Mouse (Mus musculus) G1E (cell line): ENCODE measurements at regions not wholly inside any gene's neighbourhood (a gene's known extent, or its start where the extent isn't known, plus 50 kb on each side); places are given as distances from the start of the nearest gene placed in this dataset.

Experiments used
- CTCF ChIP-seq: IDR thresholded peaks from 2 replicates; pipeline ENCODE4 v1.5.1; 2012; ENCODE audit warnings: low read depth, low read length, inconsistent platforms, mixed read lengths
- GATA1 ChIP-seq: IDR thresholded peaks from 2 replicates; pipeline ENCODE4 v1.6.1; 2012; ENCODE audit warnings: borderline replicate concordance, low read length, inconsistent platforms, mixed read lengths
- GATA2 ChIP-seq: IDR thresholded peaks from 2 replicates; pipeline ENCODE4 v1.6.1; 2012; ENCODE audit warnings: low read depth, low read length, inconsistent platforms, borderline replicate concordance

DNA sequence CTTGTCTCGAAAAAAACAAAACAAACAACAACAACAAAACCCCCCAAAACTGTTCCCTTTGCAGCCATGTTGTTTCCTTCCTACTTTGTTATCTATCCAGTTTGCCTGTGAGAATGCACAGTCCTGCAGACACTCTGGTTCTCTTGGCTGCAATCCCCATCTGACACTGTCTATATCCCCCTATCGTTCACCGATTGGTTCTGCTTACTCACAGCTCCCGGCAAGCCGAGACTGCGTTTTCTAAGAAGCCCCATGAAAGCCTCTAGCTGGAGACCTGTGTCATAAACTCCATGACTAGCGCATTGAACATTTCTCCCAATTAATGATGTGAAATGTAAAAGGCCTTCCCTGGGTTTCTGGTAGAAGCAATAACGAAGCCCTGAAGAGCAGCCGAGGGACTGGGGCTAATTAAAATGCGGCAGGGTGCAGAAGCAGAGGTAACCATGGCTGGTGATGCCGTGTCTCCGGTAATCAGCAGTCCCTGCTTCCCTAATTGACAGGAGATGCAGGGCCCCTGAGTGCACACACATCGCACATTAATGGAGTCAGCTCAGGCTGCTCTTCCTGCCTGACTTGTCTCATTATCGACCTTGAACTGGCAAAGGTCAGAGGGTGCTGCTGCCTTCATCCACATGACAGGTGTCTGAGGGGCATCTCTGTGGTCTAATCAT, 349.2 kb downstream of the Rnf144b start:
- no peak for TF ChIP-seq CTCF
- no peak for TF ChIP-seq GATA1
- no peak for TF ChIP-seq GATA2
